Mouse (Mus musculus) kidney, adult 2 months (tissue): Measurements from ENCODE around the gene Mthfsd. TPM values are rescaled to one million over a fixed set of nuclear protein-coding genes. Genes with fewer than 3 reads are reported as not detected.

Experiments used
- DNase-seq: peaks from one replicate; pipeline ENCODE4 v3.0.0; 2021
- H3K27ac ChIP-seq: fragments of 200-500 bp; 2 replicates; pipeline ENCODE4 v1.5.1; 2012; ENCODE audit warnings: low read depth, low read length, control low read depth, inconsistent platforms; ENCODE audit not compliant: insufficient read depth
- H3K27me3 ChIP-seq: fragments of 200-500 bp; replicated peaks from 2 replicates; pipeline ENCODE4 v1.6.1; 2012; ENCODE audit warnings: mild to moderate bottlenecking, moderate library complexity, low read length, inconsistent platforms; ENCODE audit not compliant: control insufficient read depth, insufficient read depth
- H3K36me3 ChIP-seq: fragments of 200-500 bp; 2 replicates; pipeline ENCODE4 v1.6.1; 2012; ENCODE audit warnings: mild to moderate bottlenecking, moderate library complexity, low read length, inconsistent platforms; ENCODE audit not compliant: control insufficient read depth, insufficient read depth
- H3K4me1 ChIP-seq: fragments of 200-500 bp; 2 replicates; pipeline ENCODE4 v1.6.1; 2011; ENCODE audit warnings: low read length; ENCODE audit not compliant: control insufficient read depth, insufficient read depth
- H3K4me3 ChIP-seq: fragments of 200-500 bp; 2 replicates; pipeline ENCODE4 v1.5.1; 2011; ENCODE audit warnings: mild to moderate bottlenecking, low read depth, low read length, control low read depth; ENCODE audit not compliant: insufficient read depth
- CTCF ChIP-seq: fragments of 200-500 bp; conservative IDR thresholded peaks from 2 replicates; pipeline ENCODE4 v1.5.1; 2011; ENCODE audit warnings: low read depth, mild to moderate bottlenecking, control low read depth, low read length, moderate library complexity, mixed read lengths; ENCODE audit not compliant: insufficient read depth, insufficient read length
- POLR2A ChIP-seq: fragments of 200-500 bp; IDR thresholded peaks from one replicate; pipeline ENCODE4 v1.6.1; 2011; ENCODE audit warnings: low read depth, low read length, control low read depth
- WGBS: fragments of 180-500 bp; shearing (Covaris S2); methylation state at CpG from one replicate; pipeline ENCODE4 v1.1.7; 2018; 5-methylcytosine and 5-hydroxymethylcytosine counted together
- polyA plus RNA-seq: library from polyadenylated mRNA; depleted of rRNA; stranded (reverse); fragments of >200 nt; gene quantifications from 2 replicates; pipeline ENCODE4 v1.2.3, GENCODE M21; 2012

Mthfsd gene
- polyA plus RNA-seq, 1 experiment = 44.3 TPM

- Histone ChIP-seq H3K27ac (peak within 1 kb of the TSS; percentile 54; the same call in 1 of the 2 replicates), H3K36me3 (no peaks in the 10 kb centered on the region), H3K4me3 (peak within 1 kb of the TSS; percentile 50), H3K4me1 (no peaks in the 10 kb centered on the region), H3K27me3 (peaks cover 6% of the 10 kb centered on the region; the same call in 1 of the 2 replicates)
- peak; percentile 96 for DNase-seq
- WGBS = 1% methylated on average over 25 of the region's 25 CpGs
- peak; percentile 44 for TF ChIP-seq POLR2A
- TF ChIP-seq CTCF = no peak
Measured at GRCm38 (mm10) chr8:121115948-121116347, 7.8 kb upstream of the Mthfsd start, which contains the start of gene Foxc2. TSS of gene Foxc2 (plus strand) at chr8:121116171.

GRCm38 (mm10) chr8:121115136-121115535, 6.9 kb upstream of the Mthfsd start:
- Histone ChIP-seq H3K27me3 (peaks cover 6% of the 10 kb centered on the region; the same call in 1 of the 2 replicates), H3K4me3 (peak overlapping the region; percentile 30; the same call in 1 of the 2 replicates), H3K27ac (0 out of 2 replicates have a peak overlapping the region, but pooled peaks have one; percentile 20), H3K4me1 (no peaks in the 10 kb centered on the region), H3K36me3 (no peaks in the 10 kb centered on the region)
- 12% methylated on average over 25 of the region's 25 CpGs for WGBS
- no peak for DNase-seq
- TF ChIP-seq CTCF (no peak), POLR2A (no peak)

DNA sequence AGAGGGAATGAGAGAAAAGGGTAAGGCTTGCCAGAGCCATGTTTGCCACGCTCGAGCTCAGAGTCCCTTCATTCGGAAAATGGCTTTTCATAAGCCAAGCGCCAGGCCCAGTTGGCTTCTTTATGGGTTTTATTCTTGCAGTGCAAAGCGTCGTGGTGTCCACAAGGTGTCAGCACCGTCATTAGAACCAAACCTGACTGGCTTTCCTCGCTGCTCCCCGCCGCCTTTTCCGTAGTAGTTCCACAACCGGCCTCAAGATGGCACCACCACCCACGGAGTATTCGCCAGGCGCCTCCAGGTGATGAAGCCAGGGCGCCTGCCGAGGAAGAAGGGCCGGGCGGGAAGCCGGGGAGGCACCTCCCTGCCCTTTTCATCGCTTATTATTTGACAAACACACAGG, 5.1 kb upstream of the Mthfsd start:
- Histone ChIP-seq H3K4me1 (no peaks in the 10 kb centered on the region; the same call in 1 of the 2 replicates), H3K36me3 (no peaks in the 10 kb centered on the region), H3K27me3 (peaks cover 5% of the 10 kb centered on the region; the same call in 1 of the 2 replicates), H3K27ac (no peak overlapping the region), H3K4me3 (no peak overlapping the region)
- DNase-seq = peak; percentile 97
- 1% methylated on average over 21 of the region's 21 CpGs for WGBS
- no peak for TF ChIP-seq POLR2A
- peak; percentile 97 for TF ChIP-seq CTCF

DNA sequence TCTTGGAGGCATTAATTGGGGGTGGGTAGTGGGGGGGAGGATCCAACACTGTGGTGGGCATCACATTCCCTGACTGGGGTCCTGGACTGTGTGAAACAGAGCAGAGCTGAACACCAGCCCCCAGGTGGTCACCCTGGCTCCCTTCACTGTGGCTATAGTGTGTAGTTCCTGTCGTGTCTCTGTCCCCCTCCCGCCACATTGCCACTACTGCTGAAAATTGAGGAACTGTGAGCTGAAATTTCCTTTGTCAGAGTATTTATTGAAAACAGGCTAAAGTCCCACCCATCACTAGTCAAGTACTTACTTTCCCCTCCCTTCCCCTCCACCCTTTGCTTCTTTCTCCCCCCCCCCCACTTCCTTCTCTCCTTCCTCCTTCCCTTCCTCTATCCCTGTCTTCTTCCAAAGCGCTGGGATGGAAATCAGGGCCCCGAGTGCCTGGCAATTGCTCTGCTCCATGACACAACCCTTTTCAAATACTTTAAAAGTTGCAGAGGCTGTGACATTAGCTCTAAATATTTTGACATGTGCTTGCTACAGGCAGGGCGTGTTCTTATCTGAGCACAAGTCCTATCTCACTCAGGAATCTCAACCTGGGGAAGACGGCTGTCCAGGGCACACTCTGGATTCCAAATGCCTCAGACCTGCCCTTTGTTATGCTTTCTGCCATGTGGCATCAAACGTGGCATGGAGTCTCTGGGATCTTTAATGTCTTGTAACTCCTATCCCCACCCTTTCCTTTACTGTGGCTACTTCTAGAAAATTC, 3.1 kb upstream of the Mthfsd start:
- 60% methylated on average over 7 of the region's 7 CpGs for WGBS
- no peak for DNase-seq
- TF ChIP-seq POLR2A = no peak
- H3K4me3 ChIP-seq = no peak overlapping the region
- no peaks in the 10 kb centered on the region for H3K36me3 ChIP-seq
- H3K27ac ChIP-seq = no peak overlapping the region
- H3K4me1 ChIP-seq = no peaks in the 10 kb centered on the region; the same call in 1 of the 2 replicates
- H3K27me3 ChIP-seq = no peaks in the 10 kb centered on the region; the same call in 1 of the 2 replicates

DNA sequence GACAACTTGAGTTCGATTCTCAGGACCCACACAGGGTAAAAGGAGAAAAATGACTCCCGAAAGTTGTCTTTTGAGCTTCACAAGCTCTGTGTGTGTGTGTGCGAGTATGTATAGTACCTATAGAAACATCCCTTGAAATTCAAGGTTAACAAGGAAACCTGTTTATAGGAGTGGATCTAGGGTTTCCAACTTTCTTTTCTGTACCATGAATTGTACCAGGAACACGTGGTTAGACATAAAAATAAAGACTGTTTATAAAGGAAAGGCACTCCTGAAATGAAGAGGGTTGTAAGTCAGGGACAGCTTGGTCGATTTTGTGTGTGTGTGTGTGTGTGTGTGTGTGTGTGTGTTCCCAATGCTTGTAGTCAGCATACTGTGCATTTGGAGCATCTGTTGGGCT, 465 bp upstream of the Mthfsd start:
- H3K27ac ChIP-seq = peak overlapping the region; percentile 63; the same call in 1 of the 2 replicates
- TF ChIP-seq POLR2A (no peak), CTCF (no peak)
- H3K4me3 ChIP-seq = peak overlapping the region; percentile 92
- H3K4me1 ChIP-seq = no peaks in the 10 kb centered on the region; the same call in 1 of the 2 replicates
- H3K36me3 ChIP-seq = no peaks in the 10 kb centered on the region
- DNase-seq = no peak
- H3K27me3 ChIP-seq = no peaks in the 10 kb centered on the region
- WGBS = 9% methylated on average over 5 of the region's 5 CpGs

DNA sequence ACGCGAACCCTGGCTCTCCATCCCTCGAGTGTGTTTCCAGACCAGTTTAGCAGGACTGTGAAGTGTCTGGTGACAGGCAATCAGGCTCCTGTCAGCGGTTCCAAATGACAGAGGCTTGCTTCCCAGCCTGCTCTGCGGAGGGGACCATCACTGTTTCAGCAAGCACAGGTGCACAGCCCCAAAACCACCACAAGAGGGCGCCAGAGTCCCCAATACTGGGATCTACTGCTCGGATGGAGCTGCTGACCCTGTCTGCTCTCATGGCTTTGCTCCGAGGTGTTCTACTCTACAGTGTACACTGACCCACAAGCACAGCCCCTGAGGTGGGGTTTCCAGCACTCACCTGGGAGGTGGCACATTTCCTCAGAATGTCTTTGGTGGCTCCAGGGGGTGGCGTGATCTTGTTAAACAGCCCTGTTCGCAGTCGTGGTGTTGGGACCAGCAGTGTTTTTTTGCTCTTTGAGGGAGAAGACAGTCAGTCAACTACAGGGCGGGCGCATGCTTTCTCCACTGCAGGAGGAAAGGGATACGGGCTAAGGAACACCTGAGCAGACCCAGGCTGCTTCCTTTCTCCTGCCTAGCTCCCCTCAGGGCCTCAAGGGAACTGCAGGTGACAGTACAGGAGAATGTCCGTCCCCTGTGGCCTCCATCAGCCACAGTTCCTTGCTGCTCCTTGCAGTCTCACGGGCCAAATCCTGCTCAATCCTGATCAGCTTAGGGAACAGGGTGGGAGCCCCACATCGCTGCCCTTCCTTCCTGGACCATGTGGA, 4.0 kb downstream of the Mthfsd start:
- TF ChIP-seq POLR2A = no peak
- TF ChIP-seq CTCF = peak; percentile 92
- H3K27me3 ChIP-seq = no peaks in the 10 kb centered on the region
- H3K36me3 ChIP-seq = no peaks in the 10 kb centered on the region
- DNase-seq = peak; percentile 66
- no peak overlapping the region for H3K27ac ChIP-seq
- no peak overlapping the region for H3K4me3 ChIP-seq
- 54% methylated on average over 17 of the region's 17 CpGs for WGBS
- no peaks in the 10 kb centered on the region; the same call in 1 of the 2 replicates for H3K4me1 ChIP-seq

GRCm38 (mm10) chr8:121093496-121093895, 14.7 kb downstream of the Mthfsd start:
- Histone ChIP-seq H3K4me1 (no peaks in the 10 kb centered on the region), H3K27ac (no peak overlapping the region), H3K4me3 (no peak overlapping the region), H3K36me3 (no peaks in the 10 kb centered on the region), H3K27me3 (peaks cover 2% of the 10 kb centered on the region; the same call in 1 of the 2 replicates)
- no peak for TF ChIP-seq CTCF
- no peak for TF ChIP-seq POLR2A
- no peak for DNase-seq
- WGBS = 46% methylated on average over 6 of the region's 6 CpGs
